In the genomic region with DNA sequence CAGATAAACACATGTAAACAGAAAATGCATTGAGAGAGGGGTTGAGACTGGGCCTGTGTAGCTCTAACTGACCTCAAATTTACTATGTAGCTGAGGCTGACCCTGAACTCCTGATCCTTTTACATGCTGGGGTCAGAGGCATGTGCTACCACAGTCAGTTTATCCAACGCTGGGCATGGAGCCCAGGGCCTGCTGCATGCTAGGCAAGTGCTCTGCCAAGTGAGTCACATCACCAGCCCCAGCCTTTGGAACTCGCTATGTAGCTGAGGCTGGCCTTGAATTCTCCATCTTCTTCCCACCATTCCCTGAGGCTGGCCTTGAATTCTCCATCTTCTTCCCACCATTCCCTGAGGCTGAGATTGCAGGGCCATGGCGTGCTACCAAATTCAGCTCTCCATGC, we compare ENCODE assay signal across 30 mouse cellular contexts. TPM values are rescaled to one million over a fixed set of nuclear protein-coding genes. Genes with fewer than 3 reads are reported as not detected.
DNase-seq lines count a peak whose midpoint lies in the region; ATAC-seq and TF ChIP-seq lines count a peak whose summit lies in the region.
"Had no signal": no experiment of that assay in that cellular context is flagged by ENCODE, and none has a peak within 500 bp of the region (broad histone marks: within the 10 kb centered on the region; RNA-seq: fewer than 3 reads in every experiment).

No protein-coding gene starts in this region.

- ATAC-seq in liver, postnatal 0 days: no peak
- no peak for ATAC-seq in kidney, embryonic 16.5 days (ENCODE audit: low FRiP score, low TSS enrichment)
- ATAC-seq: forebrain, embryonic 16.5 days; hindbrain, embryonic 16.5 days; midbrain, embryonic 13.5 days had no signal

- H3K4me3 ChIP-seq in liver, postnatal 0 days (ENCODE audit: low read depth, low read length): no peak overlapping the region
- H3K4me3 ChIP-seq in kidney, embryonic 16.5 days (ENCODE audit: low read length): no peak overlapping the region
- H3K4me3 ChIP-seq: embryonic facial prominence, embryonic 12.5 days; forebrain, embryonic 10.5 days; limb, embryonic 15.5 days; liver, embryonic 13.5 days; midbrain, embryonic 13.5 days; neural tube, embryonic 13.5 days had no signal

- H3K9ac ChIP-seq in liver, postnatal 0 days (replicated peaks): no peak overlapping the region
- H3K9ac ChIP-seq in kidney, embryonic 16.5 days (replicated peaks; ENCODE audit: low read length): no peak overlapping the region
- H3K9ac ChIP-seq: embryonic facial prominence, embryonic 12.5 days; limb, embryonic 15.5 days; liver, embryonic 13.5 days; midbrain, embryonic 13.5 days; neural tube, embryonic 13.5 days had no signal

- H3K27ac ChIP-seq in liver, postnatal 0 days (ENCODE audit: low read depth): no peak overlapping the region
- no peak overlapping the region for H3K27ac ChIP-seq in kidney, embryonic 16.5 days (ENCODE audit: low read length)
- H3K27ac ChIP-seq: embryonic facial prominence, embryonic 12.5 days; forebrain, embryonic 10.5 days; kidney, postnatal 0 days; limb, embryonic 15.5 days; liver, embryonic 13.5 days; macrophage; midbrain, embryonic 13.5 days; neural tube, embryonic 13.5 days had no signal

- H3K4me2 ChIP-seq in liver, postnatal 0 days (ENCODE audit: low read depth, low read length): no peak overlapping the region
- H3K4me2 ChIP-seq in kidney, embryonic 16.5 days (replicated peaks; ENCODE audit: low read depth, low read length): no peak overlapping the region
- H3K4me2 ChIP-seq: embryonic facial prominence, embryonic 12.5 days; limb, embryonic 15.5 days; liver, embryonic 13.5 days; midbrain, embryonic 13.5 days; neural tube, embryonic 13.5 days had no signal

- no peaks in the 10 kb centered on the region for H3K9me3 ChIP-seq in liver, postnatal 0 days (ENCODE audit: low read length)
- no peaks in the 10 kb centered on the region for H3K9me3 ChIP-seq in kidney, embryonic 16.5 days (ENCODE audit: low read length)
- H3K9me3 ChIP-seq: G1E; limb, embryonic 15.5 days; liver, embryonic 13.5 days; midbrain, embryonic 13.5 days; neural tube, embryonic 13.5 days had no signal

- no peaks in the 10 kb centered on the region for H3K36me3 ChIP-seq in liver, postnatal 0 days (replicated peaks; ENCODE audit: insufficient read depth, low read length)
- H3K36me3 ChIP-seq in kidney, embryonic 16.5 days (ENCODE audit: insufficient read depth, low read length): no peaks in the 10 kb centered on the region
- H3K36me3 ChIP-seq: embryonic facial prominence, embryonic 12.5 days; G1E; limb, embryonic 15.5 days; liver, embryonic 13.5 days had no signal

- TF ChIP-seq CTCF in liver, postnatal 0 days (IDR thresholded peaks at IDR 0.05; ENCODE audit: low read depth): no peak

- no peaks in the 10 kb centered on the region for H3K27me3 ChIP-seq in liver, postnatal 0 days (ENCODE audit: insufficient read depth, low read length)
- no peaks in the 10 kb centered on the region for H3K27me3 ChIP-seq in kidney, embryonic 16.5 days (ENCODE audit: insufficient read depth, low read length)
- H3K27me3 ChIP-seq: embryonic facial prominence, embryonic 12.5 days; limb, embryonic 15.5 days; liver, embryonic 13.5 days; midbrain, embryonic 13.5 days; neural tube, embryonic 13.5 days had no signal

- 75% methylated on average over 3 of the region's 3 CpGs for WGBS in liver, postnatal 0 days (ENCODE audit: insufficient replicate concordance)
- 86% methylated on average over 3 of the region's 3 CpGs for WGBS in kidney, embryonic 16.5 days

- no peak for TF ChIP-seq EP300 in liver, postnatal 0 days (IDR thresholded peaks at IDR 0.05; ENCODE audit: low read depth)

- DNase-seq in 3134 (ENCODE audit: extremely low read depth, insufficient read length, low spot score) (peak; percentile 60), 3T3-L1 (ENCODE audit: low read depth, low spot score) (peak; percentile 77)
- DNase-seq in adrenal gland, adult 8-10 months: peak; percentile 61
- DNase-seq in brain, adult 2 months (ENCODE audit: low read depth, low spot score): peak; percentile 49
- DNase-seq in liver, postnatal 0 days: no peak
- DNase-seq: cerebellum, adult 18-20 months; cerebellum, postnatal 36 days; gastrocnemius, postnatal 10 days; kidney, adult 18-20 months; kidney, postnatal 4 days; layer of hippocampus, postnatal 36 days; left cerebral cortex, postnatal 4 days; liver, embryonic 13.5 days; lung, adult 2 months; lung, postnatal 10 days; retina, postnatal 1 day; right cerebral cortex, postnatal 14 days had no signal

- H3K4me1 ChIP-seq in liver, postnatal 0 days (ENCODE audit: insufficient read depth): no peaks in the 10 kb centered on the region
- no peaks in the 10 kb centered on the region for H3K4me1 ChIP-seq in kidney, embryonic 16.5 days (ENCODE audit: insufficient read depth, low read length)
- H3K4me1 ChIP-seq: embryonic facial prominence, embryonic 12.5 days; limb, embryonic 15.5 days; liver, embryonic 13.5 days had no signal

RNA-seq across cellular contexts. Expression of a gene that starts 35.7 kb away (rescaled TPM):
- total RNA-seq in adrenal gland, adult 8-10 months (2022): 1 to 10 TPM in 1 of 4 experiments, under 1 TPM in 3; 0.42 to 1.1 (median 0.71) TPM
- 0.20 and 0.34 TPM in 2 replicates for polyA plus RNA-seq in liver, postnatal 0 days (2015; fragmentation: Nextera tagmentation; extraction: Ambion mirVana)
- 6.5 and 6.6 TPM in 2 replicates for polyA plus RNA-seq in kidney, embryonic 16.5 days (2015; fragmentation: Nextera tagmentation; extraction: Ambion mirVana)
- total RNA-seq: G1E; granulocyte monocyte progenitor cell, adult 5-6 weeks; megakaryocyte-erythroid progenitor cell, adult 5-6 weeks had no signal
- polyA plus RNA-seq: G1E, macrophage had no signal

RNA-seq across cellular contexts. Expression of a gene that starts 58.6 kb away (rescaled TPM):
- total RNA-seq in adrenal gland, adult 8-10 months (2022): 10 to 100 TPM; 29.0 to 30.9 (median 30.3) TPM
- polyA plus RNA-seq in liver, postnatal 0 days (2015; fragmentation: Nextera tagmentation; extraction: Ambion mirVana): 15.0 and 15.5 TPM in 2 replicates
- 55.8 and 61.2 TPM in 2 replicates for polyA plus RNA-seq in kidney, embryonic 16.5 days (2015; fragmentation: Nextera tagmentation; extraction: Ambion mirVana)
